Mouse (Mus musculus) kidney, adult 2 months (tissue): ENCODE data around the gene Abi3bp.

Experiments
- CTCF ChIP-seq: fragments of 200-500 bp; conservative IDR thresholded peaks from 2 replicates; pipeline ENCODE4 v1.5.1; 2011; ENCODE audit warnings: low read depth, mild to moderate bottlenecking, control low read depth, low read length, moderate library complexity, mixed read lengths; ENCODE audit not compliant: insufficient read depth, insufficient read length
- POLR2A ChIP-seq: fragments of 200-500 bp; IDR thresholded peaks from one replicate; pipeline ENCODE4 v1.6.1; 2011; ENCODE audit warnings: low read depth, low read length, control low read depth

GRCm38 (mm10) chr16:56458052-56458754, 19.5 kb upstream of the Abi3bp start:
- TF ChIP-seq CTCF = no peak
- TF ChIP-seq POLR2A = no peak
